Mouse (Mus musculus) lung, adult 18-20 months (tissue): Measurements from ENCODE around the gene Adam12.
A peak's percentile ranks its signal among the peaks of the same experiment; 100 is the strongest.

Experiments
- DNase-seq, 2 experiments: peaks; one replicate each; pipeline ENCODE4 v3.0.0; 2022; ENCODE audit warnings: mixed read lengths in 2 of 2

Adam12 gene

GRCm38 (mm10) chr7:134224741-134225612, 7.0 kb downstream of the Adam12 start:
- peak; percentile 28 to 35 for DNase-seq

- no peak for DNase-seq
Measured at GRCm38 (mm10) chr7:134224421-134224740, 7.6 kb downstream of the Adam12 start.

- DNase-seq, result peak; percentile 50 to 59
Measured at GRCm38 (mm10) chr7:134223444-134224161, 8.3 kb downstream of the Adam12 start.

- DNase-seq, result peak in 1 of 2 experiments; percentile 3
Measured at GRCm38 (mm10) chr7:134207956-134208355, 24.0 kb downstream of the Adam12 start.

- DNase-seq, result no peak
Measured at GRCm38 (mm10) chr7:134193089-134193488, 38.9 kb downstream of the Adam12 start.

GRCm38 (mm10) chr7:134190101-134190500, 41.8 kb downstream of the Adam12 start:
- DNase-seq, result no peak

- DNase-seq, result peak in 1 of 2 experiments; percentile 4
Measured at GRCm38 (mm10) chr7:134188565-134188964, 43.4 kb downstream of the Adam12 start.

GRCm38 (mm10) chr7:134187946-134188345, 44.0 kb downstream of the Adam12 start:
- DNase-seq, result no peak

GRCm38 (mm10) chr7:134186497-134186896, 45.4 kb downstream of the Adam12 start:
- no peak for DNase-seq

GRCm38 (mm10) chr7:134185751-134186150, 46.2 kb downstream of the Adam12 start:
- no peak for DNase-seq

GRCm38 (mm10) chr7:134181717-134182116, 50.2 kb downstream of the Adam12 start:
- DNase-seq, result no peak

GRCm38 (mm10) chr7:134181056-134181455, 50.9 kb downstream of the Adam12 start:
- DNase-seq, result no peak

- DNase-seq, result peak in 1 of 2 experiments; percentile 3
Measured at GRCm38 (mm10) chr7:134177051-134177450, 54.9 kb downstream of the Adam12 start.

- no peak for DNase-seq
Measured at GRCm38 (mm10) chr7:134175201-134175600, 56.7 kb downstream of the Adam12 start.

- DNase-seq, result no peak
Measured at GRCm38 (mm10) chr7:134173442-134174090, 58.4 kb downstream of the Adam12 start.

GRCm38 (mm10) chr7:134170180-134170910, 61.6 kb downstream of the Adam12 start:
- DNase-seq, result no peak

- DNase-seq, result no peak
Measured at GRCm38 (mm10) chr7:134169780-134170179, 62.2 kb downstream of the Adam12 start.

- no peak for DNase-seq
Measured at GRCm38 (mm10) chr7:134167586-134167985, 64.4 kb downstream of the Adam12 start.

GRCm38 (mm10) chr7:134163751-134164150, 68.2 kb downstream of the Adam12 start:
- no peak for DNase-seq

- DNase-seq, result no peak
Measured at GRCm38 (mm10) chr7:134162886-134163285, 69.1 kb downstream of the Adam12 start.

- no peak for DNase-seq
Measured at GRCm38 (mm10) chr7:134159608-134160007, 72.3 kb downstream of the Adam12 start.

GRCm38 (mm10) chr7:134151330-134151729, 80.6 kb downstream of the Adam12 start:
- no peak for DNase-seq

GRCm38 (mm10) chr7:134150305-134150704, 81.6 kb downstream of the Adam12 start:
- no peak for DNase-seq
